Mouse (Mus musculus): ENCODE results near the gene Wnt5b.

Wnt5b gene

GRCm38 (mm10) chr6:119526498-119526897, 17.6 kb downstream of the Wnt5b start:
- DNase-seq (ENCODE audit: inconsistent age in 2 of 2, low spot score in 1 of 2): no peak

DNA sequence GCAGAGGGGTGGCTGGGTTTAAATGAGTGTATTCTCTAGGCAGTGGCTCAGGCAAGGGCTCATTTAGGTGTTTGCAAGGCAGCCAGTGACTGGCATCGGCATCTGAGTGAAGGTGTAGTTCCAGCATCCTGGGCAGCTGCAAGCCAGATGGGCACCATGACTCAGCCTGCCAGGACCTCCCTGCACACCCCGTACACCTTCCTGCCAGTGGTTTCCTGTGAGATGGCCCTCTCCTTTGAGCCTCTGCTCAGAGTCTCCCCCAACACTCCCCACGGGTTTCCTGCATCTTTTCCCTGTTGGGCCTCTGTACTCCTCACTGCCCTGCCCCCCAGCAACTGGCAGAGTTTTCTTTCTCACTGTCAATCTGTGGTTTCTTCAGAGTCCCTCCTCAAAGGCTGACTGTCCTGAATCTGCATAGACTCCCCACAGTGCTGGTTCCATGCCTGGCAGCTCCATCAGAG, 22.2 kb downstream of the Wnt5b start:
- no peak for DNase-seq (ENCODE audit: inconsistent age in 2 of 2, low spot score in 1 of 2)

GRCm38 (mm10) chr6:119521482-119521900, 22.7 kb downstream of the Wnt5b start:
- DNase-seq (ENCODE audit: inconsistent age in 2 of 2, low spot score in 1 of 2): no peak

DNA sequence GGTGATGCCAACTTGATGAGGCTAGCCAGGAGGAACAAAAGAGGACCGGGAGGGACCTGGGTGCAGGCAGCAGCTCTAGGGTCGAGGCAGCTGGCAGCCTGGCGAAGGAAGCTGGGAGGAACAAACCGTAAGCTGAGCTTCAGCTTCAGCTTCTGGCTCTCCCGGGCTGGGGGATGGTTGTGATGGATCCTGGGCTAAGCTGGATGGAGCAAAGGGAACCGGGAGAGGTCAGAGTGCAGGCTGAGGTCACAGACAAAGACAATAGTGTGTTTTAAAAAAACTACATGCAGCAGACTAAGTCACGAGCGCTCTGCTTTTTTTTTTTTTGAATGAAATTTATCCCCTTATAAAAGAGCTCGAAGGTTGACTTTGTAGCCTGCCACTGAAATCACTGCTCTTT, 23.4 kb downstream of the Wnt5b start:
- DNase-seq (ENCODE audit: inconsistent age in 2 of 2, low spot score in 1 of 2): no peak

GRCm38 (mm10) chr6:119514085-119514484, 30.1 kb downstream of the Wnt5b start:
- DNase-seq (ENCODE audit: inconsistent age in 2 of 2, low spot score in 1 of 2): no peak

DNA sequence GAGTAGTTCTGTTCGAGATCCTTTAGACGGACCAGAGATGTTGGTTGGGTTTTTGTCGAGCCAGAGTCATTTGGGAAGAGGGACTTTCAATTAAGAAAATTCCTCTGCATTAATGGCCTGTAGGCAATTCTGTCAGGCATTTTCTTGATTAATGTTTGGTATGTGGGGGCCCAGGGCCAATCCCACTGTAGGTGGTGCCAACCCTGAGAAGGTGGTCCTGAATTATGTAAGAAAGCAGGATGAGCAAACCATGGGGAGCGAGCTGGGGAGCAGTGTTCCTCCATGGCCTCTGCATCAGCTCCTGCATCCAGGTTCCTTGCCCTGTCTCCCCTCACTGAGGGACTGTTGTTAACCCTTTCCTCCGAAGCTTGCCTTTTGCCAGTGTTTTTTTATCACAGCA, 30.7 kb downstream of the Wnt5b start:
- DNase-seq (ENCODE audit: inconsistent age in 2 of 2, low spot score in 1 of 2): no peak

DNA sequence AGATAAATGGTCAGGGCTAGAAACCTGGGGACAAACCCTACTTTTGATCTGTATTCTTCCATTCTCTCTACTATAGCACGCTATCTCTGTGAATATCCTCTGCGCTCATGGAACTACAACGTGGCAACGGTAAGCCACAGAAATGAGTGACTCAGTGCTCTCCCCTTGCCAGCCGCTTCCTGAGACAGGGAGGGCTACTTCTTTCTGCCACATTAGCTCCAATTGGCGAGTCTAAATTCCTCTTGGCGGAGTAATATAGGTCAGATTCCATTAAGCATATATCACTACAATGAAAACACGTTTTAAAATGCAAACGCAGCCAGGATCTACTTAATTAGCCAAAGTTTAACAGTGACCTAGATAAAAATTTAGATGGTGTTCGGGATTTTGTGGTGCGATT, 31.4 kb downstream of the Wnt5b start:
- no peak for DNase-seq (ENCODE audit: inconsistent age in 2 of 2, low spot score in 1 of 2)

DNA sequence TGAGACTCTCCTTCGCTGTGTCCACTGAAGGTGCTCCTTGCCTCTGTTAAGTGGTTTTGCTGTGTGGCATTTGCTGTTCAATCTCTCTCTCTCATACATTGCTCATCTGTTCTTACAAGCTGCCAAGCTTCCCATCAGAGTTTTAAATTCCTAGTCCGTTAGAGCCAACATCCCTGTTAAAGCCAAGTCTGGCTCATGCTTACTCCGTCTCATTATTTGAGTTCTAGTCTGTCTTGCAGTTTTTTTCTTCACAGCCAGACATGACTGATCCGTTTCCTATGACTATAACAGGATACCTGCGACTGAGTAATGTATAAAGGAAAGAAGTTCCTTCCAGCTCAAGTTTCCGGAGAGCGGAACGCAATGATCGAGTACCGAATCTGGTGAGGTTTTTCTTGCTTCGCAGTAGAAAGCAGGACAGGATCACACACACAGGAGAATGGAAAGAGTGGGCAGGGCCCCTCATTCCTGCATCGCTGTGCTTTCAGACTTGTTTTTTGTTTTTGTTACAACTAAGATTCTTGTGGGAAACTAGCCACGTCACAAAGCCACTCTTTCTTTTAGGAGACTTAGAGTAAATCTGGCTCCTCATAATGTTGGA, 34.6 kb downstream of the Wnt5b start:
- DNase-seq (ENCODE audit: inconsistent age in 2 of 2, low spot score in 1 of 2): no peak

- no peak for DNase-seq (ENCODE audit: inconsistent age in 2 of 2, low spot score in 1 of 2)
These were observed 35.3 kb downstream of the Wnt5b start for GRCm38 (mm10) chr6:119508634-119509375.

- no peak for DNase-seq (ENCODE audit: inconsistent age in 2 of 2, low spot score in 1 of 2)
These were observed 35.9 kb downstream of the Wnt5b start for GRCm38 (mm10) chr6:119508221-119508620.

DNA sequence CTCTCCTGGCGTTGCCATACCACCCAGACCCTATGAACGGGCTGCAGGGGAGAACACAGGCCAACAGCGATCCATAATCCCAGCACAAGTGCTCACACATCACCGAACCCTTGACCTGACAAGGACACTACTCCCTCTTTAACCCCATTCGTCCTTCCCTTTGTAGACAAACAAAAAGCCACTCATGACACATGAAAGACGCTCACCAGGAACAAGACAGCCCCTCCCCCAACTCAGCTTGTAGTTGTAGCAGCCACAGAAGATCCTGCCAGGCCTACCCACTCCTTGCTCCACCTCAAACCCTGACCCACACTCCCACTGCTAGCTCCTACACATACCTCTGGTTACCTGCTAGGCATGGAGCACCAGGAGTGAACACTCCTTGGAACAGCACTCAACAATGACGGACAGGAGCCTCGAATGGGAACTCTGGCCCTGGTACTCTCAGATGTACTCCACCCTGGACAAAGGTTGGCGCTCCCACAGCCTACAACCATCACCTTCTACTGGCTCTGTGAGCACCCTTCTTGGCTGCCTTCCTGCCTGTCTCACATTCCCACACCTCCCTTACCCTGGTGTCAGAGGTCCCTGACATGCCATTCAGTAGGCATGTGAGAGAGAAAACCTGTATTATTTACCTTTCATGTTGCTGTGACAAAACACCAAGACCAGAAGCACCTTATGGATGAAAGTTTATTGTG, 38.5 kb downstream of the Wnt5b start:
- DNase-seq (ENCODE audit: inconsistent age in 2 of 2, low spot score in 1 of 2): no peak

GRCm38 (mm10) chr6:119504756-119505155, 39.4 kb downstream of the Wnt5b start:
- no peak for DNase-seq (ENCODE audit: inconsistent age in 2 of 2, low spot score in 1 of 2)

GRCm38 (mm10) chr6:119502031-119502430, 42.1 kb downstream of the Wnt5b start:
- no peak for DNase-seq (ENCODE audit: inconsistent age in 2 of 2, low spot score in 1 of 2)

DNA sequence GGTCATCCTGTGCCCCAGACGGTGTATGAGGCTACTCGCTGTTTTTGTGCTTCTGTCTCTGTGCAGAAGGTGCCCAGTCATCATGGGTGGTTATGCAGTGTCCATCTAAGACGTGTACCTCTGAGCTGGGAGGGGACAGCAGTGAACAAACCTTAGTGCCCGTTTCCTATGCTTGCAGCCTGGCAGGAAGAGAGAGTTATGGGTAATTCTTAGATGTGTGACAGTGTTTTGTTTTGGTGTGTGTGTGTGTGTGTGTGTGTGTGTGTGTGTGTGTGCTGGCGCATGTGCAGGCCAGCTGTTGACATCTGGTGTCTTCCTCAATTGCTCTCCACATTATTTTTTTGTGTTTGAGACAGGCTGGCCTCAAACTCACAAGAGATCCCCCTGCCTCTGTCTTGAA, 44.1 kb downstream of the Wnt5b start:
- no peak for DNase-seq (ENCODE audit: inconsistent age in 2 of 2, low spot score in 1 of 2)

- DNase-seq (ENCODE audit: inconsistent age in 2 of 2, low spot score in 1 of 2): peak; percentile 69 to 79
These were observed 44.9 kb downstream of the Wnt5b start for GRCm38 (mm10) chr6:119499271-119499670.

DNA sequence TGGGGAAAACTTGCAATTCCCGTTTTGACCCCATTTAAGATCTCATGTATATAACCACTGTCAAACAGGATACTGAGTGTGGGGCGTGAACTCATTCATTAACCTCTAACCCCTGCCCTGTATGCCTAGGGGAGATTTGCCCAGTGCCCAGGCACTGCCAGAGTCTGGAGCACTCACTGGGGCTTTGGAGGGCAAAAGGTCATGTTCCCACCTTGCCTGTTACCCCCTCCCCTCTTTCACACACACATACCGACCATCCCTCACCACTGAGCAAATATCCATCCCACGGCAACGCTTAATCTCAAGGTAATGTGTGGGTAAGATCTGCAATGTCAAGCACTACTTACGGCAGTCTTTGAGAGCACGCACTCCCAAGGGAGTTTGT, 51.5 kb downstream of the Wnt5b start:
- no peak for DNase-seq (ENCODE audit: inconsistent age in 2 of 2, low spot score in 1 of 2)

GRCm38 (mm10) chr6:119491997-119492629, 52.0 kb downstream of the Wnt5b start:
- no peak for DNase-seq (ENCODE audit: inconsistent age in 2 of 2, low spot score in 1 of 2)

- no peak for DNase-seq (ENCODE audit: inconsistent age in 2 of 2, low spot score in 1 of 2)
These were observed 53.1 kb downstream of the Wnt5b start for GRCm38 (mm10) chr6:119491006-119491405.

- no peak for DNase-seq (ENCODE audit: inconsistent age in 2 of 2, low spot score in 1 of 2)
These were observed 53.6 kb downstream of the Wnt5b start for GRCm38 (mm10) chr6:119490549-119490948.

- peak in 1 of 2 experiments; percentile 74 for DNase-seq (ENCODE audit: inconsistent age in 2 of 2, low spot score in 1 of 2)
These were observed 54.4 kb downstream of the Wnt5b start for GRCm38 (mm10) chr6:119489765-119490164.

- DNase-seq (ENCODE audit: inconsistent age in 2 of 2, low spot score in 1 of 2): peak in 1 of 2 experiments; percentile 77
These were observed 56.5 kb downstream of the Wnt5b start for GRCm38 (mm10) chr6:119487619-119488018.

DNA sequence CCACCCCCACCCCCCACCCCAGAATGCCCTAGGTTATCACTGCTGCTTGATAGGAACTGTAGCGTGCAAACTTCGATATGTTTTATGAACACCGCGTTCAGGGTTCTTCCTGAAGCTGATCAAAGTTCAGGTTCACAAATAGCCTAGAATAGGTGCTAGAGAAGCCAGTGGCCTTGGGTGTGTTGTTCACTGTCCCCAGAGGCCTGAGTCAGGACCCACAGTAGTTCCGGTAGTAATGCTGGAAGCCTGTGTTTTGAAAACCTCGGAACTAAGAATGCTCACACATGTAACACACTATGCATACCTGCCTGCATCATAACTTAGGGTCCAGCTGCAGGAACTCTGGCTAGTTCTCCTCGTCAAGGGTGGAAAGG, 57.1 kb downstream of the Wnt5b start:
- DNase-seq (ENCODE audit: inconsistent age in 2 of 2, low spot score in 1 of 2): peak in 1 of 2 experiments; percentile 74

All from adrenal gland, adult (tissue).